Mouse (Mus musculus) MEL-GATA-1-ER (cell line): ENCODE measurements around the gene Nox1.
"Not testable (repeated sequence)": the region's sequence is repeated elsewhere in the genome, so short reads cannot be mapped to it uniquely, and the experiment has no call there.

Experiments
- DNase-seq: peaks from one replicate; pipeline ENCODE4 v3.0.0-alpha.2; 2012; ENCODE audit warnings: low read depth; ENCODE audit errors: extremely low read depth

Nox1 gene

DNA sequence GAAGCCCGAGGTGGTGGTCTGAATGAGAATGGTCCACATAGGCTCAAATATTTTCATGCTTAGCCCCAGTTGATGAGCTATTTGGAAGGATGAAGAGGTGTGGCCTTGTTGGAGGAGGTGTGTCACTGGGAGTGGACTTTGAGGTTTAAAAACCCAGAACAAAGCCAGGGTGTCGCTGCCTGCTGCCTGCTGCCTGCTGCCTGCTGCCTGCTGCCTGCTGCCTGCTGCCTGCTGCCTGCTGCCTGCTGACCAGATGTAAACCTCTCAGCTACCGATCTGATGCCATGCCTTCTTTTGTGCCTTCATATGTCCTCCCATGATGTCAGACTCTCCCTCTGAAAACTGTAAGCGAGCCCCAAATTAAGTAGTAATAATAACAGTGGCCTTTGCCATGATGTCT is at the start of gene Nox1:
TSS of gene Nox1 (minus strand) at position 101 of the 400 bp plus-strand sequence.
- no peak for DNase-seq

DNA sequence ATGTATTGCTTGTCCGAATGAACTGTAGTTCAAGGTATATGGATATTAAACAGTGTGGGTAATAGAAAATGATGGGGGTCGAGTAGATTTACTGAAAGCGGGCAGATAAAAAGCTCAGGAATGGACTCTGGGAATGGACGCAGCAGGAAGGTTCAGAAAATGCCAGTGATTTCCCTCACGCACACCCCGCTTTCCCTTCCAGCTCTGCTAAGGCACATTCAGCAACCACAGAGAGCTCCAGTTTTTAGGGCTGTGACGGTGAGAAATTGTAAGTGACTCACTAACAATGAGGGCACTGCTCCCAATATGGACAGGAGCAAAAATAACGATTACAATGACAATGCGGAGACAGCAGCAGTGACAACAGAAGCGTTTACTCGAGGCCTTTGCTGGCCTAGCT is 40.4 kb upstream of the Nox1 start:
- no peak for DNase-seq

DNA sequence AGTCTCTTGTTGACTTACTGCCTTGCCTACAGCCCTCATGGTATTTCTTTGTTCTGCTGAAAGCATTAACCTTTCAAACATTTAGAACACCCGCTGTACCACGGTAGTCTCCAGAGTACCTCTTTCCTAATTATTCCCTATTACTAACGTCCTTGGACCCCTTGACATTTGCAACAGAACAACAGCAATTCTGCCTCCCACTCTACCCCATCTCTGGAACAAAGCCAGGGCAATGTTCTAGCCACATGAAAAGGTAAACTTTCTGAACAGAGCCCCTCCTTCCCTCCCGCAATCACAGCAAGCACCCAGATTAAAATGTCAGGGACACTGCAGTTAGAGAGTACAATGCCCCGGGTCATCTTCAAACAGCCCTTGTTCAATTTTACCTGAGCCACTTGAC is 39.4 kb upstream of the Nox1 start:
- DNase-seq: no peak

DNA sequence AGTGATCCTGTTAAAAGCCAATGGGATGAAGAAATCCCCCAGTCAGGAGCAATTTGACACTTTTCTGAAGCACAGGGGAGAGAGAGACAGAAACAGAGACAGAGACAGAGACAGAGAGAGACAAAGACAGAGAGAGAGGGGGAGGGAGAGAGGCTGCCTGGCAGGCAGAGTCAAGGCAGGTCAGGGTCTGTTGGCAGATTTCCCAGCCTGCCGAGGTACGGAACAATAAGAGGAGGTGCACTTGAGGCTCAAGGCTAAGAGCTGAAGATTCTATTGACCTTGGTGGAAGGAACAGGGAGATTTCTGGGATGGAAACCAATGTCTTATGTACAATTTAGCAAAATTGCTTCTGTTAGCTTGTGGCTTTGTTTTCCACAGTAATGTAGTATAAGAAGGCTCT is 26.4 kb upstream of the Nox1 start:
- no peak for DNase-seq

DNA sequence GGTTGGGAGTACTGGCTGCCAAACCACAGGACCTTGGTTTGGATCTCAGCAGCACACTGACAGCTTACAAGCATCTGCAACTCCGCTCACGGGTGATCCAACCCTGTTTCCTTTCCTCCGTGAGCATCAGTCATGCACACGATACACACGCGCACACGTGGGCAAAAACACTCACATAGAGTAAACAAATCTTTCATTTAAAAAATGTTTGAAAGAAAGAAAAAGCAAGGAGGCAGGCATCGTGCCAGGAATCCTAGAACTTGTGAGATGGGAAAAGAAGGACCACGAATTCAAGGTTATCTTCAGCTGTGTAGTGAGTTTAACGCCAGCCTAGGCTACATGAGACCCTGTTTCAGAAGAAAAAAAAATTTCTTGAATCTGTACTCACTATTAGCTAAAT is 24.2 kb upstream of the Nox1 start:
- DNase-seq: no peak

DNA sequence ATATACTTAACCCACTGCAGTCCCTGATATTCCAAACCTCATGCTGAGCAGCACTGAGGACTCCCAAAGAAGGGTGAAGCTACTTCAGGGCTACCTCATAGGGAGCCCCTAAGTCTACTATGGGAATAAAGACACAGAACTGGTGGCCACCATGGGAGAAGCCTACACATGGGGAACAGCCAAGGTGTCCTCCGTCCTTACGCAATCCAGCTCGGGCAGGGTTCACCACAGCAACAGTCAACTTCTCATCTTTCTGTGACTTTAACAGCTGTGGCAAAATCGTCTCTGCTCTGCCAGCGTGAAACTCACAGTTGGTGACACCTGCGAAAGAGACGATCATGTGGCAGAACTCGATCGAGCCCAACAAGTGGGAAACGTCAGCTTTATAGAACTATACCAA is 16.5 kb upstream of the Nox1 start:
- no peak for DNase-seq

DNA sequence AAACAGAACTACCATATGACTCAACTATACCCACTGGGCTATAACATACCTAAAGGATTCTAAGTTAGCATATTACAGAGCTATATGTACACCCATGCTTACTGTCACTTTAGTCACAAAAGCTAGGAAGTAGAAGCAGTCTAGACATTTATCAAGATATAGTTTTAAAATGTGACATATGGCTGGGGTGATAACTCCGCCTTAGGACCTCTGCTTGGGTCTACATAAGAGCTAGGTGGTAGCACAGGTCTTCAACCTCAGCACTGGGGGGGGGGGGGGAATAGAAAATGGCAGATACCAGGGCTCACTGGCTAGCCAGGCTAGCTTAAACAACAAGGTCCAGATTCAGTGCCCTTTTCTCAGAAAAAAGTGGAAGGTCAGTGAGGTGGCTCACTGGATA is 11.3 kb upstream of the Nox1 start:
- no peak for DNase-seq

DNA sequence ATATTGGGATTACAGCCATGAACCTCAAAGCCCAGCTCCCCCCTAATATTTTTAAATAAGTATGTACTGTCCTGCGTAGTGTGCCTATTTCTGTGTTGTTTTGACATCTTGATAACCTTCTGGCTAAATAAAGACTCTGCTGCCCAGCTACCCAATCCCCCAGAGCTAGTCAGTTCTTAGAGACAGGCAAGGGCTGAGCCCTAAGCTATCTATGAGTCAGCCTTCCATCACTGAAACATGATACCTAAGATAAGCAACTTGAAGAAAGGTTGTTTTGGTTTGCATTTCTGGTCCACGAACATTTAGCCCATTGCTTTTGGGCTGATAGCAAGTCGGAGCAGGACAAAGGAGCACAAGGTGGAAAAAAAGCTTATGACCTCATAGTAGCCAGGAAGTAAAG is 1.1 kb downstream of the Nox1 start:
- DNase-seq: no peak

DNA sequence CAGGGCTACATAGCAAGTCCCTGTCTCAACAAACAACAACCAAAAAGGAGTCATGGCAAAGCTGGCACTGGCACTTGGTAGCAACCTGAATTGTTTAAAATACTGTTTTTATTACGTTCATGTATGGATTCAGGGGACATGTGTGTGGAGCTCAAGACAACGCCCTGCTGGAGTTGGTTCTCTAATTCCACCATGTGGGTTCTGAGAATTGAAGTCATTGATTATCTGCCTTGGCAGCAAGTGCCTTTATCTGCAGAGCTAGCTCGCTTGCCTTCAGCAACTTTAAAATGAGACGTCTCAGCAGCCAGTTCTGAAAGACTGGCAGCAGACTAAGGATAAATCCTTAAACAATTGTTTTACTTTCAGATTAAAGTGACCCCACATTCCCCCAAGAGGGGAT is 3.6 kb downstream of the Nox1 start:
- DNase-seq: no peak

DNA sequence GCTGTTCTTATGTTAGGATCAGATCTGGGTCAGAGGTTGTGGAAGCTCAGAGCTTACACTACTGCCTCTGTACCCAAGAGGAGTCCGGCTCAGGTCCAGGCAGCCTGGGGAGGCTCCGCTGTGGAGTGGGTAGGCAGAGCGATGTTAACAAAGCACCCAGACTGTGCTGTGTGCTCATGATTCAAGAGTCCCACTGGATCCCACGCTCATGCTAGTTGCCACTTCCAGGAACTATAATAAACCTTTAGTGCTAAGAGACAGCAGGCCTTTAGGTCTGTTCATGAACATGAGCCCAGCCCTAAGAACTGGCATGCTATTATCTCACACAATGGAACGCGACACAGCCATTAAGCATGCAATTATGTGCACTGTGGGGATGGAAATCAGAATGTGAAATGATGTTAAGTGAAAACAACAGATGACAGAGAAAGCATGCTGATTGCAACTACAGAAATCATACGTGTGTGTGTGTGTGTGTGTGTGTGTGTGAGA is 10.6 kb downstream of the Nox1 start:
- DNase-seq: no peak

DNA sequence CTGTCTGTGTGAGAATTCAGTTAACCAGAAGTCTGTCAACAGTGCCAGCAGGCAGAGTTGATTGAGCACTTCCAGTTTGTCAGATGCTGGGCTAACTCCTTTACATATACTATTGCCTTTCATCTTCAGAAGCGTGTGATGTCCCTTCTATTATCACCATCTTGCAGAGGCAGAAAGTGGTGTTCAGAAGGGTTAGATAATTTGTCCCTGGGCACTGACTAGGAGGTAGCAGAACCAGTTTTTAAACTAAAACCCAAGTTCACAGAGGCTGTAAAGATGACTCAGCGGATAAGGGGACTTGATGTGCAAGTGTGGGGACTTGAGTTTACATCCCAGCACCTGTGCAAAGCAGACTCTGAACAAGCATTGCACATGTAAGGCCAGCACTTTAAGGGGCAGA is 13.3 kb downstream of the Nox1 start:
- DNase-seq: peak; percentile 43

DNA sequence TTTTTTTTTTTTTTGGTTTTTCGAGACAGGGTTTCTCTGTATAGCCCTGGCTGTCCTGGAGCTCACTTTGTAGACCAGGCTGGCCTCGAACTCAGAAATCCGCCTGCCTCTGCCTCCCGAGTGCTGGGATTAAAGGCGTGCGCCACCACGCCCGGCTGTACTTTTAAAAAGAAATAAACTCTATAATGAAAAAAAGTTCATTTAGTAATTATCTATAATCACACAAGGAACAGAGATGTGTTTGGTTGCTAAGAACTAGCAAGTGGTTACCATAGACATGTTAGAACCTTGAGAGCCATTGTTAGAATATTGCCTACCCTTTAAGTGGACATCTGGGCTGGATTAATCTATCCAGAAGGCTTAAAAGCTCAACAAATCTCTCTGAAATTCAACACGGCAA is 34.6 kb downstream of the Nox1 start, which contains the start of gene Arl13a:
TSS of gene Arl13a (plus strand) at position 301 of the 400 bp plus-strand sequence.
- DNase-seq: not testable (repeated sequence)

DNA sequence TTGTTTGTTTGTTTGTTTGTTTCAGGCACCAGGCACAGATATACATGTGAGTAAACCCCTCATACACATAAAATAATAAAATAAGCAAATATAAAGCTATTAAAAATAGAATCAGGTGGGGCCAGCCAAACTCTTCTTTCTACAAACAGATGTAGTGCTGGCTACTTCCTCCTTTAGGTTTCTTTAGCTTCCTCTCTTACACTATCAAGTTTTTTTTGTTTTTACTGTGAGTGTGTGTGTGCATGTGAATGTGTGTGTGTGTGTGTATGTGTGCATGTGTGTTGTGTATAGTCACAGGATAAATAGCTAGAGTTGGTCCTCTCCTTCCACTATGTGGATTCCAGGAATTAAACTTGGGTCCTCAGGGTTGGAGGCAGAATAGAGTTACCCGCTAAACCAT is 47.1 kb downstream of the Nox1 start:
- peak; percentile 26 for DNase-seq

DNA sequence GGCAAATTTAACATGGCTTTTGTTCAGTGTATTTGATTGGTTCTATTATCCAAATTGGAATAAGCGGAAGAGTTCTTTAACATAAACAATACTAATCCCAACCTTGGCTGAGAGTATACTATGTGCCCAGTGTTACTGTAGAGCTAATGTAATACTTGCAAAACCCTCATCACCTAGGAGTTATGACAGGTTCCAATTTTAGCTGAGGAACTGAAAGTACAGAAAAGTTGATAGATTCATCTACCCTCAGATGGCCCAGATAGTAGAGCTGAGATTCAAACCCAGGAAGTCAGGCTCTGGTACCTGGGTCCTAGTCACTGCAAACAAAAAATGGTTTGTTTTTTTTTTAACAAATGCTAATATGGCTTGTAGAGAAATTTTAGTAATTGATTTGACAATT is 51.2 kb downstream of the Nox1 start:
- DNase-seq: no peak

DNA sequence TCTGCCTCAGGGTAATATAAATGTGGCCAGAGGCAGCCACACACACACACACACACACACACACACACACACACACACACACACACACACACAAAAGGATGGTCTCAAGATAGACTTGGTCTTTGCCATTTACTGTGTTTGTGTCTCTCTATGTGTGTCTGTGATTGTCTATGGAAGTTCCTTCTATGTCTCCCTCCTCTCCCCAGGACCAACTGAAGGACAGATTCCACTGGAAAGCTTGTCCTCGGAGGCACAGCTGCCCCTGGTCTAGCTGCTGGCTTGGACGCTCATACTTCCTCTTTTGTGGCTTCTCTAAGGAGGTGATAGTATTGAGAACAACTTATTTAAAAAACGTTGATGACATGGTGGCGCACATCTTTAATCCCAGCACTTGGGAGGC is 58.3 kb downstream of the Nox1 start:
- DNase-seq: peak; percentile 71

DNA sequence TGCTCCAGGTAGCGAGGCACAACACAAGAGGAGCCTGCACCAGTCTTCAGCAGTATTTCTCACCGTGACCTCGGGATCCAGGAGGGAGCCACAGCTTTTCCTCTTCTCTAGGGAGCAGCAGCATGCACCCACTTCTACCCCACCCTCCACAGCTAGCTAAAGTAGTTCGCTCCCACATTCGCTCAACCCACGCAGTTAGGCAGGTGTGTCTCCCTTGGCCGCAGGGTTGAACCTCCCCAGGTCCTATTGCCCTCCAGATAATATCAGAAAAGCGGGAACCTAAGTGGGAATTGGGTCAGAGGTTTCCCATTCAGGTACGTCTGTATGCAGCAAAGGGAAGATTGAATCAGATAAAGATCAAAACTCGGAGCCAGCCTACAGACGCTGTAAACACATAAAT is 58.9 kb downstream of the Nox1 start:
- DNase-seq: no peak

DNA sequence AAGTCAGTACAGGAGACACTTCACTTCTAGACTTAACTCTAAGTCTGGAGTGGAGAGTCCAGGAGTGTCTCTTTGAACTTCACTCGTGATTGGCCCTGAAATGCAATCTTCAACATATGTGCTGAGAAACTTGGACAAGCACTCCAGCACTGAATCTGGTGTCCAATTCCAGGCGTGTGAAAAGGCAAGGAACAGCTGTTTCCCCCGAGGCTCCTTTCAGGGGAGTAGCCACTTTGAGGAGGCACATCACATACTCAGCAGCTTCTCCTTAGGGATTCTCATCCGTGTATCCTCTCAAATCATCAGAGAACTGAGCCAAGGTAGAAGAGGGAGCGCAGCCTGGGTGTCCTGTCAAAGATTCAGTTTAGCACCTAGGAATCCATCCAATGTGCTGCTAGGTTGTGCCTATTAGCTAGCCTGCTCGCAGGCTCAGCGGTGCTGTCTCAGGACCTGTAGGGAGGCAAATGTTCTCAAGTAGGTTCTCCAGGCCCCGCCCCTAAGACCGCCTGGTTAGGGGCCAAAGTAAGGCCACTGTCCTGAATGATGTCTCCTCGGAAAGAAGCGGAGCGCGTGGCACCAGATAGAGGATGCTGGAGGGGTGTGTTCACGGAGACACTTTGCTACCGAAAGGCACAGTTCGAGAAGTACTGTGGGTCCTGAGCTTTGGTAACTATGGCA is 59.6 kb downstream of the Nox1 start, which contains the start of gene Xkrx:
TSS of gene Xkrx (minus strand) at position 34 of the 678 bp plus-strand sequence.
- no peak for DNase-seq

DNA sequence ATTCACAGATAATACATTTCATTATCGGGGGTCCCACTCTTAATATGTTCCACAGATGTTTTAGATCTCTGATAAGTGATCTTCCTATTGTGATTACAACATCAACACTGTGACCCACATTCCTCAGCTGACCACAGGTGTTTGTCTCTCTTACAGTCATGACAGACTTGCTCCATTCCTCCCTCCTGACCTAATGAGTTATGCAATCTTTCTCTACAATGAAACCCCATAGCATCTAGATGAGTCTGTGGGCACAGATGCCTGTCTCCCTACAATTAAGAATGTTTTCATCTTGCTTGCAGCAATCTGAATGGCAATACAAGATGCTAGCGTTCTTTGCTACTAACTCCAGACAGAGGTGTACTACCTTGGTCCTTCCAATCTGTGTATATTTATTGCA is 61.3 kb downstream of the Nox1 start:
- no peak for DNase-seq

DNA sequence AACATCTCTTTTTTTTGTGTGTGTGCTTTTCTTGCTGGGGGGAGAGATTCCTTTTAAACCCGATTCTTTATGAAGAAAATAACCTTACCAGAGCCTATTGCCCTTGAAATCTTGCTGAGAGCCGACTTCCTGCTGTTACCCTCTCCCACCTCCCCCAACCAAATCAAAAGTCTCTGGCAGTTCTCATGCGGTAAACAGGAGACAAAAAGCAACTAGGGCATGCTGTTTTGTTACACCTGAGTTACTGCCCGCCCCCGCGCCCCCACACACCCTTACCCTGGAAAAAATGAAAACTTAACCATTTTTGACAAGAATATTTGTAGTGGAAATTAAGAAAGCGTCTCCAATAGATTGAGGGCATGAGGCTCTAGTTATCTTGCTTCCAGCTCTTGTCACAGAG is 63.6 kb downstream of the Nox1 start:
- no peak for DNase-seq

DNA sequence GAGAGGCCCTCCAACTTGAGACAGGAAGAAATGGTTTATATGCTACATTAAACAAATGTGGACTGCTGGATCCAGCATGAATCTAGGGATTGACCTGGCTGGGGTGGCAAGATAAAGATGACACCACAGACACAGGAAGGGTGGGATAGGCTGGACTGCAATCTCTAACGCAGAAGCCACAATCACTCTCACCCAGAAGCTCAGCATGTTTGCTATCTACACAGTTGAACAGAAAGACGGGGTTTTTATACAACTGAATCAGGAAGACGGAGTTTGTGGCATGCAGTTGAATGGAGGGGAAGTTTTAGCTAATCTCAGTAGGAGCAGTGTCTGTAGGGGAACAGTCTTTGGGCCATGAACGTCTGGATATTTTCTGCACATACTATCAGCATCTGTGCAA is 79.8 kb downstream of the Nox1 start:
- DNase-seq: peak; percentile 92

DNA sequence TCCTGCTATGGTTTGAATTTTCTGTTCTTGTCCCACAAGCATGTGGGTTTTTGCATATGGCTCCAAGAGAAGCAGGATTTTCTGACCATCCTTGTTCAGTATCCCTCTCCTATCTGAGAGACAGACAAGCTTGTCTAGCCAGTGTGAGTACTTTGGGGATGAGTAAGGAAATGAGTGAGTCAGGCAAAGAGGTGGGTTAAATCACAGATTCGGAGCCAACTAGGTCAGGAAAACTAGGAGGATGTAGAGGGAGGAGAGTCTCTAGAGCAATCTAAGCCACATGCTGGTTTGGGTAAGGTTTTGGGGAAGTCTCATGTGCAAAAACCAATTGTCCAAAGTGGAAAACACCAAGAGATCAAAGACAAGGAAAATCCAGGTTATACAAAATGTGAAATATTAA is 80.2 kb downstream of the Nox1 start:
- no peak for DNase-seq

DNA sequence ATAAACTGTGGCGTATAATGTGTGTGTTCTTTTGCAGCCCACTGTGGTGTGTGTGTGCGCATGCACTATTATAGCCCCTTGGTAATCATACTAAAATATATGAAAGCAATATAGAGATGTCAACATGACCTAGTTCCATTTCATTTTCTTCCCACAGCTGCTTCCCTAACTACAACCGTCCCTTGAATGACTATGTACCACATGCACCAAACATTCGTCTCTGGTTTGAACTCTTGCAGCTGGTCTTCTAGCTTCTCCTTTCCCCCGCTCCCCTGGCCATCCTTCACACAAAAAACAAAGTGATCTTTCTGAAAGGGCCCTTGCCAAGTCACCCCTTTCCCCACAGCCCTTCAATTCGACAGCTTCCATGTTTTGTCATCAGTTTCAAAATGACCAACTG is 81.7 kb downstream of the Nox1 start:
- DNase-seq: no peak

DNA sequence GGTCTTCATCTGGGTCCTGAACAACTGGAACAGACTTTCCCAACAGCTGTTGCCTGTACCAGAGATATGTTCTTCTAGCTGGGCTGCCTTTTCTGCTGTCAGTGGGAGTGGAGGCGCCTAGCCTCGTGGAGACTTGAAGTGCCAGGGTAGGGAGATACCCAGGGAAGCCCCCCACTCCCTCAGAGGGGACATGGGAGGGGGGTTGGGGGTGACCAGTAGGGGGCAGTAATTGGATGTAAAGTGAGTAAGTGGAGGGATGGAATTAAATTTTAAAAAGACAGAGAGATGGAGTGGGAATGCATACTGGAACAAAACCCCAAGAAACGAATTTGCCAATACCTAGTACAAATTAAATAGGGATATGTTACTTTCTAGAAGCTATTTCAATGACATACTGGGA is 87.9 kb downstream of the Nox1 start:
- DNase-seq: no peak

DNA sequence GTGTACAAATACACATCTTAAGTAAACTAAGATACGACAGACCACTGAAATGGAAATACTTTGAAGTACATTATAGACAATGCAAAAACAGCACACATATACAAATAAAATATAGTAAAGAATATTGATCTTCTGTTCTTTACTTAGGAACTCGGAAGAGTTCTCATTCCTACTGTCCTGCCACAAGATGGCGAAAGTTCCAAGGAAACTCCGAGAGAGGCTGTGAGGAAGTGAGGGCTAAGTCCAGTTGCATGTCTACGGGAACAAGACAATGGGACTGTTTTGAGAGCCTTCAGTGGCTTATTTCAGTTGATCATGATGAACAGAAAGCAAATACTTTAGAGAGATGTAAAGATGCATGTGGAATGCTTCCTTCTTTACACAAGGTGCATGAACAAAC is 89.5 kb downstream of the Nox1 start:
- DNase-seq: no peak
